Mouse (Mus musculus) heart, adult 2 months (tissue): ENCODE measurements around the gene Itsn1.

ENCODE experiments used
- CTCF ChIP-seq: fragments of 200-600 bp; IDR thresholded peaks from 2 replicates; pipeline ENCODE4 v1.8.1; 2022; ENCODE audit warnings: antibody characterized with exemption, mild to moderate bottlenecking, moderate library complexity
- EP300 ChIP-seq: fragments of 200-500 bp; IDR thresholded peaks from 2 replicates; pipeline ENCODE4 v1.6.1; 2011; ENCODE audit warnings: low read depth, low read length, control low read depth; ENCODE audit not compliant: insufficient read depth
- POLR2A ChIP-seq: fragments of 200-500 bp; IDR thresholded peaks from 2 replicates; pipeline ENCODE4 v1.6.1; 2011; ENCODE audit warnings: mild to moderate bottlenecking, low read depth, low read length, control low read depth; ENCODE audit not compliant: insufficient read depth

DNA sequence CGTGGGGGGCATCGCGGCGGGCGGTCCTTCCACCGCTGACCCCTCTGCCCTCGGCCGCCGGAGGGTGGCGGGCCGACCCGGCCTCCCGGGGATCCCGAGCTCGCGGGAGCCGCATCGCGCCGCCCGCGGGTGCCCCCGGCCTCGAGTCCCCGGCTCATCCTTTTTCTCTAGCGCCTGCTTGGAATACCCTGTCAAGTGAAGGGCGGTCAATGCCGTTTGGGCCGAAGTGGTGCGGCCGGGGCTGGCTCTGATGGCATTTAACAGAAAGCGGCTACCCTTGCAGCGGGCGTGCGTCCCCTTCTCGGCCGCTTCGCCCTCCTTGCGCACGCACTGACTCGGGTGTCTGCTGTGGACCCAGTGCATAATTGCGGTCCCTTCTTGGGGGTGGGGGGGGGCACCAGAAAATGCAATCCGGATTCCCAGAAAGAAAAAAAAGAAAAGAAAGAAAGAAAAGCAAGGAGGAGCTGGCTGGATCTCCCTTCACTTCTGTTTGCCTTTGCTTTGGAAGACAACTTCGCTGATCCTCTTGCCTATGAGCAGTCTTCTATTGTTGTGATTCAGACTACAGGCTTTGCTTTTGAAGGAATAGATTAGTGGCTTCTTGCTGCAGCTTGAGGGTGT, 850 bp downstream of the Itsn1 start:
- TF ChIP-seq CTCF (peak; percentile 20), POLR2A (no peak), EP300 (no peak)
